Mouse (Mus musculus) thymus, postnatal 36 days (tissue): Measurements from ENCODE around the gene Slc35c1.

ENCODE experiments used
- DNase-seq, 2 experiments: peaks; one replicate each; pipeline ENCODE4 v3.0.0; 2022; ENCODE audit warnings: mixed read lengths in 2 of 2

The Slc35c1 gene

DNA sequence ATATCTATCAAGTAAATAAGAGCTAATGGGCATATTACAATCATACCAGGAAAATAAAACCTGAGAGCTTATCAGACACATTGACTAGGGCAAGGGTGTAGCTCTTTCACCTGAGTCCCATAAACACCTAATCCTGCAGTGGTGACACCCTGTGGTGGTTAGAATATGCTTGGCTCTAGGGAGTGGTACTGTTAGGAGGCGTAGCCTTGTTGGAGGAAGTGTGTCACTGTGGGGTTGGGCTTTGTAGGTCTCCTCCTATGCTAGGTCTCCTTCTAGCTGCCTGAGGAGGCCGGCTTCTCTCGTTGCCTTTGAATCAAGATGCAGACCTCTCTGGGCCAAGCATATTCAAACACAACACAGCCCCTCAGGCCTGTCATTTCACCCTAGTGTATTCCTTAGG lies 14.6 kb upstream of the Slc35c1 start:
- no peak for DNase-seq

DNA sequence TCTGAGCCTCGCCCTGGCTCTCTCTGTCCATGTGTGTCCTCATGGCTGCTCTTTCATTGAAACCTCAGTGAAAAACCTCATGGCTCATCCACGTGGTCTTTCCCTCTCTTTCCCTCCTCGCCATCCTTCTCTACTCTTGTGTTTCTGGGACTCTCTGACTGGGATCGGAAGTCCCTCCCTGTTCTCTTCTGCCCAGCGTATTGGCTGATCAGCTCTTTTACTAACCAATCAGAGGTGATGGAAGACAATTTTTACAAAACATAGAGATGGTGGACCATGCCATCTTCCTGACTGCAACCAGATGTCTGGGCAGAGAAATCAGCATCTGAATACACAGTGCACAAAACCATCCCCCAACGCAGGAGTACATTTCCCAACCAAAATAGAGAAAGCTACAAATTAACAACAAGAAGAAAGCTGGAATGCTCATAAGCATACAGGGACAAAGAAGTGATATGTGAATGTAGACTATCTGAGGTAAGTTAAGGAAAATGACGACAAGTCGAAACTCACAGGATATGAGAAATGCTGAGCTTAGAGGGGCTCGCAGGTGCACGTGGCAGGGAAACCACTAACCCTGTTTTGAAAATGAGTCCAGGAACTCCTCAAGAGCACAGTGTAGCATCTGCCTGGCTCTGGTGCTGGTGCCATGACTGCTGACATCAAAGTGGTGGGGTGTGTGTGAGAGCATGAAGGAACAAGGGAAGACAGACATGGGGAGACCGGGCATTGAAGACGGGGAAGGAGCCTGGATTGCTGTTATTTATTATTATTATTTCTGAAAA lies 11.7 kb upstream of the Slc35c1 start:
- peak in 1 of 2 experiments; percentile 66 for DNase-seq

GRCm38 (mm10) chr2:92464690-92465089 lies 4.4 kb upstream of the Slc35c1 start:
- DNase-seq: peak in 1 of 2 experiments; percentile 28

- DNase-seq: no peak
Measured at GRCm38 (mm10) chr2:92461215-92461614, 877 bp upstream of the Slc35c1 start.

GRCm38 (mm10) chr2:92459141-92459920 lies 1.0 kb downstream of the Slc35c1 start:
- peak; percentile 82 to 87 for DNase-seq

GRCm38 (mm10) chr2:92458481-92458880 lies 1.9 kb downstream of the Slc35c1 start:
- peak in 1 of 2 experiments; percentile 22 for DNase-seq

GRCm38 (mm10) chr2:92456970-92457530 lies 3.3 kb downstream of the Slc35c1 start:
- DNase-seq: peak in 1 of 2 experiments; percentile 40

DNA sequence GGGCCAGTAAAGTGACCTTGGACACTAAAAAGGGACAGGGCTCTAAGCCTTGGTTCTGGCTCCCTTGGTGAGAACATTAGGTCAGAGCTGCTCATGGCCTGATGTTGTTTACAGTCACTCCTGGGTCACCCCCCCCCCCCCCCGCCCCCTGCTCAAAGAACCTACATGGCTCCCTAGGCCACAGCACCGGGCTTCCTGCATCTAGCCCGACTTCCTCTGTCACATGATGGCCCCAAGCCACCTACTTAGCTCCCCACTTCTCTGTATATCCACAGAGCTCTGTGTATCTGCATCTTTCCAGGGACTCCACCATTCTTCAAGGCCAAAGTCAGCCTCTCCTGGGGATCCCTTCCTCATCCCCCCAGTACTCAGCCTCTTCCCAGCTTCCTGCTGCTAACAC lies 4.6 kb downstream of the Slc35c1 start:
- no peak for DNase-seq

- DNase-seq: no peak
Measured at GRCm38 (mm10) chr2:92454166-92454565, 6.2 kb downstream of the Slc35c1 start.

DNA sequence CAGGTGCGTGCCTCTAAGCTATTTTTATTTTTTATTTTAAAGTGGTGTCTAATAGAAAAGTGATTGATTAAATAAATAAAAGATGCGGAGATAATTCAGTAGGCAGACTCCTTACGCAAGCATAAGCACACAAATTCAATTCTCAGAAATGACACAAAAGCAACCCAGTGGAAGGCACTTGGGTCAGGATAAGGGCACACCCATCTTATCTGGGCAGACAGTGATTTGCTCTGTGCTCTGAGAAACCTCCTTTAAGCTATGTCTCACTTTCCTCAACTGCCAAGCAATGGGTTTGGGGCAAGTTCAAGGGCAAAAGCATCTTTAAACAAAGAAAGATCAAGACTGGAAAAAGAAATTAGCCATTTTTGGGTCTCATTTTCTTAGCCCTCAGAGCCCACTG lies 9.2 kb downstream of the Slc35c1 start:
- no peak for DNase-seq

DNA sequence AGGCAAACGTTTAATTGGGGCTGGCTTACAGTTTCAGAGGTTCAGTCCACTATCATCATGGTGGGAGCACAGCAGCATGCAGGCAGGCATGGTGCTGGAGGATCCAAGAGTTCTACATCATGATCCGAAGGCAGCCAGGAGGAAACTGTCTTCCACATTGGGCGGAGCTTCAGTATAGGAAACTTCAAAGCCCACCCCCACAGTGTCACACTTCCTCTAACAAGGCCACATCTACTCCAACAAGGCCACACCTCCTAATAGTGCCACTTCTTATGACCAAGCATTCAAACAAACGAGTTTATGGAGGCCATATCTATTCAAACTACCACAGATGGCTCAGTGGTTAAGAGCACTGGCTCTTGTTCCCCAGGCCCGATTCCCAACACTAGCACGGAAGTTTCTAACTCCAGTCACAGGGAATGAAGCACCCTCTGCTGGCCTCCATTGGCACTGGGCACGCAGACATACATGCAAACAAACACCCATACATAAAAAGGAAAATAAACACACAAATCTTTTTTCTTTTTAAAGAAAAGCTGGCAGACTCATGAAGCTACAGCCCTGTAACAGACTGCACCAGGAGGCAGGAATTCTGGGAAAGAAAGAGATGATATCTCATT lies 13.1 kb downstream of the Slc35c1 start:
- DNase-seq: no peak

GRCm38 (mm10) chr2:92446656-92447055 lies 13.7 kb downstream of the Slc35c1 start:
- DNase-seq: no peak

GRCm38 (mm10) chr2:92445890-92446289 lies 14.4 kb downstream of the Slc35c1 start:
- DNase-seq: no peak

DNA sequence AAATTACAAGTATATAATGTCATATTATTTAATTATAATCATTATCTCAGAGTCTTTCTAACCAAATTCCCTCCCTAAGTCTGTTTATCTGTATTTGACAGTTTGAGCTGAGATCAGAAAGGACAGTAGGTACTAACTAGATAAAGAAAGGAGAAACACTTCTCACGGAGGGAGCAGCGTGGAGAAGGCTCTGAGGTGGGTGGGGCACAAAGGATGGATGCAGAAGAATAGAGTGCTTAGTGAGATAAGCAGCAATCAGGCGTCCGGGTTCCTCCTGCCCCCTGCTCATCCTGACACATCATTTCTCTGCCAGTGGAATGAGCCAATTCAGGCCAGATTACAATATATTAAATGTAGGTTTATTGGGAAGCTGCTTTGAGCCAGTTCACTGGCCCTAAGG lies 16.0 kb downstream of the Slc35c1 start:
- no peak for DNase-seq

DNA sequence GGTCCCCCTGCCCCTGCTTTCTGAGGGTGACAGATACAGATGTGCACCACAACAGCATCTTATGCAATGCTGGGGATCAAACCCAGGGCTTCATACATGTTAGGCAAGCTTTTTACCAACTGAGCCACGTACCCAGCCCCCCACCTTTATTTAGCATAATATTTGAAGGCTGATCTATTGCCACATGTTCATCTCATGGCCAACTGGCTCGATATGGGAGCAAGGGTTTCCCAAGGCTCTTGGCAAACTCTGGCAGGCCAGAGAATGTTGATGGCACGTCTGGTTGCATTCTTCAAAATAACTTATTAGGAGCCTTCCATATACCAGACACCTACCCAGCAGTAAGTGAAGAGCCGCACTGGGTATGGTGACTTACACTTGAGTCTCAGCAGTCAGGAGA lies 17.0 kb downstream of the Slc35c1 start:
- DNase-seq: no peak

- peak in 1 of 2 experiments; percentile 36 for DNase-seq
Measured at GRCm38 (mm10) chr2:92442419-92443001, 17.8 kb downstream of the Slc35c1 start.

DNA sequence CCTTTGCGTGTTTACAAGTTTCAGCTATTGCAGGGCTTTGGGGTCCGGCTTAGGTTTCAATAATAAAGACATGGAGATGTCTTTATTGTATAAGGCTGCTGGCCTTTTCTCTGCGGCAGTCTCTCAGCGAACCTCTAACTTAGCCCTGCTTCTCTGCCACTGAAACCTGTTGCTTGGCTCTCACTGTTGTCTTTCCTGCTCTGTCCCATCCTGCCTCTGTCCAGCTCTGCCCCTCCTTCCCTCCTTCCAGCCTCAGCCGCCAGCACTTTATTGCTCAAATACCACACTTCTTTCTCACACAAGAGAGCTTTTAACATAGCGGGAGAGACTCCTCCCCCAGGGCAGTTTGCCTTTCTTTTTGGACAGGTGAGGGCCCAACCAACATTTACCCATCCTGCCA lies 19.9 kb downstream of the Slc35c1 start:
- DNase-seq: no peak

DNA sequence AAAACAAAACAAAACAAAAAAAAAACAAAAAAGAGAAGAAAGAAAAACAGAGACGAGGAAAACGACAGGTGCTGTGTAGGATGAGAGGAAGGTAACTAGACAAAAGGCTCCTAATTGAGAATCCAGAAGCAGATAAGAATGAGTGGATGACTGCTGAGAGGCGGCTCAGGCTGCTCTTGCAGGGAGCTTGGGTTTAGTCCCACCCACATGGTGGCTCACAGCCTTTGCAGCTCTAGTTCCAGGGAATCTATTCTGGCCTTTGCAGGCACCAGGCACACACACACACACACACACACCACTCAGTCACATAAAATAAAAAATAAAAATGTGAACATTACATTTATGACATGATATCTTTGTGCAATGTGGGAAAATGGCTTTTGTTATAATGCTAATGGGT lies 21.8 kb downstream of the Slc35c1 start:
- no peak for DNase-seq

- peak; percentile 53 to 59 for DNase-seq
Measured at GRCm38 (mm10) chr2:92437875-92438274, 22.5 kb downstream of the Slc35c1 start.

- DNase-seq: no peak
Measured at GRCm38 (mm10) chr2:92437366-92437765, 23.0 kb downstream of the Slc35c1 start.

DNA sequence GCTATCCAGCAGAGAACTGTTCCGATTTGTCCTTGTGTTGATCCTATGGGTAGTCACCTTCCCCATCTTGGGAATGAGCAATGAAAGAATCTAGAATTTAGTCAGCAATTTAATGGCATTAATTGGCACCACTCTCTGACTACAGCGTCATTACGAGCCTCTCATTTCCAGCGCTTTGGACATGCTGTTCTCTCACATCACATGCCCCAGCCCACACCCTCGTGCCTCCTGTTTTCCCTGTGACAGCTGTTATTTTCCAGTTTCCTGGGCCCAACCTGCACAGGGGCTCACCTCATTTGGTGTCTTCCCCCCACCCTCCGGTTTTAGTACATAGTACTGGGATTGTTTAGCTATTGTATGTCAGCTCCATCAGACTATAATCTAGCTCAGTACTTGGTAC lies 25.3 kb downstream of the Slc35c1 start:
- no peak for DNase-seq

GRCm38 (mm10) chr2:92434375-92434745 lies 26.0 kb downstream of the Slc35c1 start:
- DNase-seq: no peak
